Mouse (Mus musculus) intestine, embryonic 16.5 days (tissue): ENCODE data around the gene Galnt14. TPM values are rescaled to one million over a fixed set of nuclear protein-coding genes. Genes with fewer than 3 reads are reported as not detected.

Experiments
- ATAC-seq: fragments of 200-750 bp; cut with Nextera tagmentation; 2 replicates; pipeline ENCODE4 v1.8.0; 2017; ENCODE audit warnings: moderate TSS enrichment, moderate library complexity
- H3K27ac ChIP-seq: fragments of 300-500 bp; sonication (generic); 2 replicates; pipeline ENCODE4 v1.5.1; 2014; ENCODE audit warnings: mild to moderate bottlenecking, low read length
- H3K27me3 ChIP-seq: fragments of 300-500 bp; sonication (generic); replicated peaks from 2 replicates; pipeline ENCODE4 v1.6.1; 2014; ENCODE audit warnings: low read length, control low read depth, mixed read lengths; ENCODE audit not compliant: control insufficient read depth, insufficient read depth
- H3K36me3 ChIP-seq: fragments of 300-500 bp; sonication (generic); 2 replicates; pipeline ENCODE4 v1.6.1; 2014; ENCODE audit warnings: low read length, control low read depth; ENCODE audit not compliant: control insufficient read depth, insufficient read depth
- H3K4me1 ChIP-seq: fragments of 300-500 bp; sonication (generic); 2 replicates; pipeline ENCODE4 v1.6.1; 2014; ENCODE audit warnings: low read length, control low read depth, mixed read lengths; ENCODE audit not compliant: control insufficient read depth, insufficient read depth
- H3K4me2 ChIP-seq: fragments of 300-500 bp; sonication (generic); 2 replicates; pipeline ENCODE4 v1.6.1; 2014; ENCODE audit warnings: low read depth, low read length, control low read depth
- H3K4me3 ChIP-seq: fragments of 300-500 bp; sonication (generic); 2 replicates; pipeline ENCODE4 v1.5.1; 2014; ENCODE audit warnings: mild to moderate bottlenecking, low read length
- H3K9ac ChIP-seq: fragments of 300-500 bp; sonication (generic); 2 replicates; pipeline ENCODE4 v1.6.1; 2014; ENCODE audit warnings: low read depth, low read length
- H3K9me3 ChIP-seq: fragments of 300-500 bp; sonication (generic); 2 replicates; pipeline ENCODE4 v1.6.1; 2016; ENCODE audit warnings: low read length, control low read depth; ENCODE audit not compliant: control insufficient read depth
- whole genome bisulfite sequencing: fragments of 180-500 bp; shearing (Covaris S2); extraction: QIAGEN DNeasy Blood & Tissue Kit; methylation state at CpG from one replicate; pipeline ENCODE4 v1.1.7; 2014; 5-methylcytosine and 5-hydroxymethylcytosine counted together
- polyA plus RNA-seq: library from polyadenylated mRNA; unstranded; fragments of >200 nt; fragmentation: Nextera tagmentation; extraction: Ambion mirVana; gene quantifications from 2 replicates; pipeline ENCODE4 v1.2.1, GENCODE M21; 2015

The Galnt14 gene
- polyA plus RNA-seq, 1 experiment from 2014 or later = 0.46 TPM

- no peaks in the 10 kb centered on the region for H3K27me3 ChIP-seq
- H3K4me3 ChIP-seq = no peak overlapping the region
- H3K36me3 ChIP-seq = no peaks in the 10 kb centered on the region
- no peak for ATAC-seq
- no peak overlapping the region for H3K9ac ChIP-seq
- WGBS = 80% methylated on average over 3 of the region's 3 CpGs
- no peak overlapping the region for H3K4me2 ChIP-seq
- H3K9me3 ChIP-seq = no peaks in the 10 kb centered on the region
- no peaks in the 10 kb centered on the region for H3K4me1 ChIP-seq
- no peak overlapping the region for H3K27ac ChIP-seq
Measured at GRCm38 (mm10) chr17:73557101-73557500, 153.2 kb downstream of the Galnt14 start.

GRCm38 (mm10) chr17:73556436-73556835 is 153.8 kb downstream of the Galnt14 start:
- 83% methylated on average over 2 of the region's 2 CpGs for WGBS
- H3K4me3 ChIP-seq = no peak overlapping the region
- no peaks in the 10 kb centered on the region for H3K4me1 ChIP-seq
- H3K36me3 ChIP-seq = no peaks in the 10 kb centered on the region
- H3K9me3 ChIP-seq = no peaks in the 10 kb centered on the region
- no peak overlapping the region for H3K9ac ChIP-seq
- no peak overlapping the region for H3K27ac ChIP-seq
- no peak for ATAC-seq
- H3K4me2 ChIP-seq = no peak overlapping the region
- no peaks in the 10 kb centered on the region for H3K27me3 ChIP-seq

GRCm38 (mm10) chr17:73554668-73555067 is 155.6 kb downstream of the Galnt14 start:
- ATAC-seq = no peak
- no peaks in the 10 kb centered on the region for H3K36me3 ChIP-seq
- no peak overlapping the region for H3K4me2 ChIP-seq
- no peaks in the 10 kb centered on the region for H3K27me3 ChIP-seq
- H3K4me1 ChIP-seq = no peaks in the 10 kb centered on the region
- no peak overlapping the region for H3K27ac ChIP-seq
- H3K9ac ChIP-seq = no peak overlapping the region
- H3K9me3 ChIP-seq = no peaks in the 10 kb centered on the region
- no peak overlapping the region for H3K4me3 ChIP-seq
- WGBS = 80% methylated on average over 4 of the region's 4 CpGs

- no peaks in the 10 kb centered on the region for H3K36me3 ChIP-seq
- H3K4me3 ChIP-seq = no peak overlapping the region
- H3K4me2 ChIP-seq = no peak overlapping the region
- H3K9me3 ChIP-seq = no peaks in the 10 kb centered on the region
- 63% methylated on average over 12 of the region's 12 CpGs for WGBS
- no peaks in the 10 kb centered on the region for H3K4me1 ChIP-seq
- no peak for ATAC-seq
- no peak overlapping the region for H3K9ac ChIP-seq
- no peaks in the 10 kb centered on the region for H3K27me3 ChIP-seq
- H3K27ac ChIP-seq = no peak overlapping the region
Measured at GRCm38 (mm10) chr17:73548783-73549566, 161.3 kb downstream of the Galnt14 start.

- Histone ChIP-seq H3K9me3 (no peaks in the 10 kb centered on the region), H3K27ac (no peak overlapping the region), H3K4me1 (no peaks in the 10 kb centered on the region), H3K36me3 (no peaks in the 10 kb centered on the region), H3K27me3 (no peaks in the 10 kb centered on the region), H3K4me2 (no peak overlapping the region), H3K9ac (no peak overlapping the region), H3K4me3 (no peak overlapping the region)
- WGBS = 51% methylated on average over 7 of the region's 7 CpGs
- ATAC-seq = no peak
Measured at GRCm38 (mm10) chr17:73548119-73548518, 162.1 kb downstream of the Galnt14 start.

- no peak overlapping the region for H3K27ac ChIP-seq
- no peaks in the 10 kb centered on the region for H3K27me3 ChIP-seq
- H3K36me3 ChIP-seq = no peaks in the 10 kb centered on the region
- 55% methylated on average over 2 of the region's 2 CpGs for WGBS
- no peak for ATAC-seq
- H3K4me2 ChIP-seq = no peak overlapping the region
- H3K4me3 ChIP-seq = no peak overlapping the region
- H3K4me1 ChIP-seq = no peaks in the 10 kb centered on the region
- no peaks in the 10 kb centered on the region for H3K9me3 ChIP-seq
- no peak overlapping the region for H3K9ac ChIP-seq
Measured at GRCm38 (mm10) chr17:73547483-73547882, 162.8 kb downstream of the Galnt14 start.

- Histone ChIP-seq H3K27ac (no peak overlapping the region), H3K27me3 (no peaks in the 10 kb centered on the region), H3K4me3 (no peak overlapping the region), H3K36me3 (no peaks in the 10 kb centered on the region), H3K9ac (no peak overlapping the region), H3K9me3 (no peaks in the 10 kb centered on the region), H3K4me1 (no peaks in the 10 kb centered on the region), H3K4me2 (no peak overlapping the region)
- WGBS = 81% methylated on average over 9 of the region's 9 CpGs
- ATAC-seq = no peak
Measured at GRCm38 (mm10) chr17:73541911-73542310, 168.3 kb downstream of the Galnt14 start.

GRCm38 (mm10) chr17:73541233-73541570 is 169.1 kb downstream of the Galnt14 start:
- Histone ChIP-seq H3K9ac (no peak overlapping the region), H3K27ac (no peak overlapping the region), H3K4me2 (no peak overlapping the region), H3K4me3 (no peak overlapping the region), H3K4me1 (no peaks in the 10 kb centered on the region), H3K36me3 (no peaks in the 10 kb centered on the region), H3K27me3 (no peaks in the 10 kb centered on the region), H3K9me3 (no peaks in the 10 kb centered on the region)
- ATAC-seq = no peak
- 40% methylated on average over 1 of the region's 1 CpGs for WGBS

- Histone ChIP-seq H3K27me3 (no peaks in the 10 kb centered on the region), H3K4me3 (no peak overlapping the region), H3K4me2 (no peak overlapping the region), H3K9me3 (no peaks in the 10 kb centered on the region), H3K36me3 (no peaks in the 10 kb centered on the region), H3K9ac (no peak overlapping the region), H3K27ac (no peak overlapping the region), H3K4me1 (no peaks in the 10 kb centered on the region)
- no peak for ATAC-seq
- WGBS = 29% methylated on average over 14 of the region's 14 CpGs
Measured at GRCm38 (mm10) chr17:73540409-73541232, 169.6 kb downstream of the Galnt14 start.
